Mouse (Mus musculus) lung, postnatal 0 days (tissue): Measurements from ENCODE around the gene 4930595D18Rik.

ENCODE experiments used
- CTCF ChIP-seq: IDR thresholded peaks from 2 replicates; pipeline ENCODE4 v1.5.1; 2016; ENCODE audit warnings: antibody characterized with exemption, mild to moderate bottlenecking
- EP300 ChIP-seq: IDR thresholded peaks from 2 replicates; pipeline ENCODE4 v1.6.1; 2016; ENCODE audit warnings: antibody characterized with exemption, mild to moderate bottlenecking, control low read depth

DNA sequence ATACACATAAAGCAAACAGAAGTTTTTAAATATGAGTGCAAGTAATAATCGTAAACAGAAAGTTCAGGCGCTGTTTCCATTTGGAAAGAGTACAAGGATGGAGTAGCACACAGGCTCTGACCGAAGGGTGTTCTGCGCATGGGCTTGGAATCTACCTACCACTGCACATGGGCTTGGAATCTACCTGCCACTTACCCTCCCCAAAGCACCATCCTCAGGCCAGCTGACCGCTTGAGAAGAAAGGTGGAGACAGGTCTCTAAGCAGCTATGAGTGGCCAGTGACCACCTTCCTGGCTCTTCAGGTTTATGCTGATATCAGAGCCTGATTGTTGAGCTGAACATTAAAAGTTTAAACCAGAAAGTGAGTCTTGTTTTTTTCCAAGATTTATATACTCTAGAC is 44.2 kb upstream of the 4930595D18Rik start:
- TF ChIP-seq CTCF (no peak), EP300 (no peak)
